Mouse (Mus musculus): Measurements from ENCODE around the gene Gm20518.

The Gm20518 gene

GRCm38 (mm10) chr16:17804982-17805381 is 86.5 kb downstream of the Gm20518 start:
- DNase-seq (ENCODE audit: low spot score), result no peak

DNA sequence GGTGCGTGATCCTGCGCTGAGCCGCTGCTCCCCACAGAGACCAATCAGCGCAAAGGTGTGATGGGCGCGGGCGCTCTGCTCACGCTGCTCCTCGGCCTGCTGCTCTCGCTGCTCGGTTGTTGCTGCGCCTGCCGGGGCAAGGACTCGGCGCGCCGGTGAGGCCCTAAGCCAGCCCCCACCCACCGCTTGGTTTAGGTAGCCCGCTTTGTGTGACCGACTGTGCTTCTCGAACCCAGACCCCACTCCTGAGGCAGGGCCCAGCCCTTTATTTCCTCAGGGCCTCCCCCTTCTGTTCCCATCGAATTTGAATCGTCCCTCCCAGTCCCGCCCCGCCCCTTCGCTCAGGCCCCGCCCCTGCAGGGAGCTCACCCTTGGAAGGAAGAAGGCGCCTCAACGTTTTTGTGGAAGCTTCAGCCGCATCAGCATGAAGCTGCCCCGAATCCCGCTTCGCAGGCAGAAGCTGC is 87.0 kb downstream of the Gm20518 start:
- no peak for DNase-seq (ENCODE audit: low spot score)

DNA sequence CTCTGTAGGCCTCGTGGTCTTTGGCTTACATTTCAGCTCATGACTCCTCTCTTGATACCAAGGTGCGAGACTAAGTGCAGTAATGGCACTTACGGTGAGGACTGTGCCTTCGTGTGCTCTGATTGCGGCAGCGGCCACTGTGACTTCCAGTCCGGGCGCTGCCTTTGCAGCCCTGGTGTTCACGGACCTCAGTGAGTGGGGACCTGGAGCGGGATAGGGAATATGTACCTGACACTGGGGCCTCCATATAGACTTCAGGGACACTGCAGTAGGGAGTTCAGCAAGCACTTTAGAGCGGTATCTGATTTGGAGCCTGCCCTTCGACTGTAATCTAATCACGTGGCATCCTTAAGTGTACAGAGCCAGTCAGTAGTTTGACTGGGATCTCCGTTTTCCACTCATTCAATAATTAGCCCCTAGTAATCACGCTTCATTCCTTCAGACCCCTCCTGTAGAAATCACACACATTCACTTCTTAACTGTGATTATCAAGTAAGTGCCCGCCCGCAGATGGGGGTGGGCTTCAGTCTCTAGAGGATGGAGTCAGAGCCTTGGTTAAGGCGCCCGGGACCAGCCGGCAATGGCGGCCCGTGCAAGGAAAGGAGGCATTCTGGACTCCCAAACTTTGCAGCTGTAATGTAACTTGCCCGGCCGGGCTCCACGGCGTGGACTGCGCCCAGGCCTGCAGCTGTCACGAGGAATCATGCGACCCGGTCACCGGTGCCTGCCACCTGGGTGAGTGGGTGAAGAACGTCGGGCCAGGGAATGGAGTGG is 87.6 kb downstream of the Gm20518 start:
- DNase-seq (ENCODE audit: low spot score), result no peak

- no peak for DNase-seq (ENCODE audit: low spot score)
Observed at GRCm38 (mm10) chr16:17802839-17803674, 88.4 kb downstream of the Gm20518 start.

DNA sequence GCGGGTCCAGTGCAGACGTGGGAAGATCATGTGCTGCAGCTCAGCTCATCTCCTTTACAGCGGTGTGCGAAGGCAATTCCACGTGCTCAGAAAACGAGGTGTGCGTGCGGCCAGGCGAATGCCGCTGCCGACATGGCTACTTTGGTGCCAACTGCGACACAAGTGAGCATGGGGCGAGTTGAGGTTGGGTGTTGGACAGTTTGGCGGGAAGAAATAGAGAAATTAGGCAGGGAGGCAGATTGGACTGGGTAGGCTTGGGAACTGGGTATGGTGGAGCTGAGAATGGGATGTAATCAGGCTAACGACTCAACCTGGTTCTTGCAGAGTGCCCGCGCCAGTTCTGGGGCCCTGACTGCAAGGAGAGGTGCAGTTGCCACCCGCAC is 89.0 kb downstream of the Gm20518 start:
- DNase-seq (ENCODE audit: low spot score), result no peak

DNA sequence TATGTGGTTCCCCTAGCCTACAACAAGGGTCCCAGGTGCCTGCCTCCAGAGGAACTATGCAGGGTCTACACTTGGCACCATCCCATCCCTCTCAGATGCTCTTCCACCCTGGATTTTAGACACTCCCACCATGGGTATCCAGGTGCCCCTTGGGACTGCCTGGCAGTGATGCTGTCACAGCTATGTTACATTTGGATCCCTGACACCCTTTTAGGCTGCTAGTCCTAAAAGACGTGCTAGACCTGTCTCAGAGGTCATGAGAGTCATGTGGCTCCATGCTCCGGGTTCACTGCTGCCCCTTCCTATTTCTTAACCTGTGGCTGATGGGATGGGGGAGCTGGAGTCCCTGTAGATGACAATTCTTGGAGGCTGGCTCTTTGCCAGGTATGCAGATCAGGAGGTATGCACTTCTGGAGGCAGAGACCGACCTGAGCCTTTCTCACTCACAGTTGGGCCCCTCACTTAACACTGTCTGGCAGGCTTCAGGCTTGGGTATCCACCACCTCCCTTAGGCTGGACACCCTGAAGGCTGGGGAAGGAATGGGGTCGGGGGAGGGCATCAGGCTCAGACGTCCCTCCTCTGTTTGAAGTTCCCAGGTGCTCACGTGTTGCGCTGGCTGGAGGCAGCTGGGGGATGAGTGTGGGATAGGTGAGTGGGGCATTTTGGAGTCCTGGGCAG is 89.6 kb downstream of the Gm20518 start:
- DNase-seq (ENCODE audit: low spot score), result no peak

- no peak for DNase-seq (ENCODE audit: low spot score)
Observed at GRCm38 (mm10) chr16:17799584-17799983, 91.9 kb downstream of the Gm20518 start.

DNA sequence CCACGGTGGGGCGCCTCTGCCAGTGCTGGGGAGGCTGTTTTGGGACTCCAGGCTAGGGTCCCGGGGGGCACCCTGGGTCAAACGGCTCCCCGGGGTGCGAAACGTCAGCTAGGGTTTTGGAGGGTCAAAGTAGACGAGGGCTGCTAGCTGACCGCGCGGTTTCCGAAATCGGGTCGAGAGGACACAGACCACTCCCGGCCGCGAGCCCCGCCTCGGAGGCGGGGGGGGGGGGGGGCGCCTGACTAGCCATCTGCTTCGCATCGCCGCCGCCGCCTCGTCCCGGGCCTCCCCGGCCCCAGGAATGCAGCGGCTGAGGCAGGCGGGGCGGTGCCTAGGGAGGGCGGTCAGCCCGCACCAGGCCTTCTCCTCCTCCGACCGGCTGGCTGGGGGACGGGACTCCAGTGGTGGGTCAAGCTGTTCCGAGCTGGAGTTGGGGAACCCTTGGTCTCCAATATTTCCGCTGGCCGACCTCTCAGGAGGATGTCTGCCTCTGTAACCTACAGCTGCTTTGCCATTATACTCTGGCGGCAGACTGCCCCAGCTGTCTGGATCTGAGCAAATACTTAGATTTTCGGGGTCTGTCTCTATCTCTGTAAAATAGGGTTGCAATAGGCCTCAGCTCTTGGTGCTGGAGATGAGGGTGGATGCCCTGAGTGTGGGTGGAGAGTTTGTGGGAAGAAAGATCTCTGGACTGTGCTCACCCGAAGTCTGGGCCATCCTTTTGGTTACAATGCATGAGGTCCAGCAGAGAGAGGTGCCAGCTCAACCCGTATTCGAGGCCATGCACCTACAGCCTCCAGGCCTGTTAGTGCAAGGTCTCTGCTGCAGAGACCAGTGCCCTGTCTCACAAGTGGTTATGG is 92.9 kb downstream of the Gm20518 start:
- DNase-seq (ENCODE audit: low spot score), result peak; percentile 76

DNA sequence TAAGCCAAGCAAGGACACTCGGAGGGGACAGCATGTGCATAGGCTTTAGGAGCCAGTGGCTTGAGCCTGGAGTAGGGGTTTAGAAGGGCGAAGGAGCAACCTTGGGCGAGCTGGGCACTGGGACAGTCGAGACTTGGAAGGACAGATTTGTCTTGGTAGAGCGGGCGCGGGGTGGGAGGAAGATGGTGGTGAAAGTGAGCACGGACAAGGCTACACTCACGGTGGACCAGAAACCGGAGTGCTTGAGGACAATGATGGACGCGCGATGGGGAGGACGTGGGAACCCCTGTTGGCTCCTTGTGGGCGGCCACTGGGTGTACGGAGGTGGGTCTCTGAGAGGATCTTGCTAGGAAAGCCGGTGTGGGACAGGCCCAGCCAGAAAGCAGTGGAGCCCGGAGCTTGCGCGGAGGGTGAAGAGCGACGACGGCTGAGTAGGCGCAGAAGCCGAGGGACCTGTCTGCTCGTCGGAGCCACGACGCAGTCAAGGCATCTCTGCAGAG is 93.6 kb downstream of the Gm20518 start:
- peak; percentile 63 for DNase-seq (ENCODE audit: low spot score)

GRCm38 (mm10) chr16:17796971-17797811 is 94.3 kb downstream of the Gm20518 start, which contains the start of gene Scarf2:
Scarf2 (plus strand) TSS chr16:17797282.
- peak; percentile 65 for DNase-seq (ENCODE audit: low spot score)

GRCm38 (mm10) chr16:17796519-17796918 is 95.0 kb downstream of the Gm20518 start:
- DNase-seq (ENCODE audit: low spot score), result no peak

GRCm38 (mm10) chr16:17795643-17796042 is 95.8 kb downstream of the Gm20518 start:
- no peak for DNase-seq (ENCODE audit: low spot score)

DNA sequence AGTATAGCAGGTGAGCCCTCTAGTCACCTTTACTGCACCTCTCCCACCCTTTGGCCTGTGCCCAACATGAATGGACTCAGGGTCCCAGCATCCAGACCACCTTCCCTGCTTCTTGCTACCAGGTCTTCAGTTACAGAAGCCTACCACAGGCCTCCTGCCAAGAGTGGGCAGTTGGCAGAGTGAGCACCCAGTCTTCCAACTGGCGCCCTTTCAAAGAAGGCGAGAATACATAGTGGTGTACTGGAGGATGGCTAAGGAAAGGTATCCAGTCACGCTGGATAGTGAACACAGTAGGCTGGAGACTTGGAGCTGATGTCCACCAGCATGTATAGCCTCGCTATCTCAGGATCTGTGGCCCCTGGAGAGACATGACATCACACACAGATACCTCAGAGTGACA is 97.4 kb downstream of the Gm20518 start:
- no peak for DNase-seq (ENCODE audit: low spot score)

DNA sequence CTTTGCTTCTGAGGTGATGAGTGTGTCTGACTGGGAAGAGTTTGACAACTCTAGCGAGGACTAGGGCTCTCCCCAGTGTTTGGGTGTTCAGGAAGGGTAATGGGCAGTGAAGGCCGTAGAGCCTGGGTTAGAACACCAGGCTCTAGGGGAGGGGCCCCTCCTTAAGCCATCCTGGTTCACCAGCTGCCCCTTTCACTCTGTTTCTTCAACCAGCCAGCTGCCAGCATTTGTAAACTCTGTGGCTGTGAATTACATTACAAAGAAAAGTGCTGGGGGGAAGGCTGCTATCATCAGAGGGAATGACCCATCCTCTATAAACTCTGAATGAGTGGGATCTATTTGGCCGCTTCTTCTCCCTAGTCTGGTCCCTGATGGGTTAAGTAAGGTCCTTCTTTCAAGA is 98.7 kb downstream of the Gm20518 start:
- no peak for DNase-seq (ENCODE audit: low spot score)

DNA sequence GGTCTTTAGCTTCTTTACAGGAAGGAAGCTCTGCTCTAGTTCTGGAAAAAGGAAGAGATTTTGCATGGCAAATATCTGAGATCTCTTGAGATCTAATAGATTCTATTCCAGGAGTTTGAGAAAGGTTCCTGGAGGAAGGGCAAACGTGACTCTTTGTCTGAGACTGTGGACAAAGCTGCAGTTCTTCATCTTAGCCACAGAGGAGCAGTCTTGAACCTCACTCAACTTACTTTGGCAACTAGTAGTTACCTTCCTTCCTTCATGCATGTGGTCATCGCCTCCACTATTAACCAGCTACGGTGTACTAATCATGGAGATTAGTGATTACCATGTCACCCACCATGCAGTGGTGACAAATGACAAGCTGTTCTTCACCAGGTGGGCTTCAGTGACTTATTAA is 106.1 kb downstream of the Gm20518 start:
- DNase-seq (ENCODE audit: low spot score), result peak; percentile 20

Data from MN1 (cell line).